Mouse (Mus musculus): Measurements from ENCODE around the gene Bmp5. TPM values are rescaled to one million over a fixed set of nuclear protein-coding genes. Genes with fewer than 3 reads are reported as not detected.

Gene Bmp5
- polyA plus RNA-seq, 1 experiment from 2014 or later, result 3.5 TPM

DNA sequence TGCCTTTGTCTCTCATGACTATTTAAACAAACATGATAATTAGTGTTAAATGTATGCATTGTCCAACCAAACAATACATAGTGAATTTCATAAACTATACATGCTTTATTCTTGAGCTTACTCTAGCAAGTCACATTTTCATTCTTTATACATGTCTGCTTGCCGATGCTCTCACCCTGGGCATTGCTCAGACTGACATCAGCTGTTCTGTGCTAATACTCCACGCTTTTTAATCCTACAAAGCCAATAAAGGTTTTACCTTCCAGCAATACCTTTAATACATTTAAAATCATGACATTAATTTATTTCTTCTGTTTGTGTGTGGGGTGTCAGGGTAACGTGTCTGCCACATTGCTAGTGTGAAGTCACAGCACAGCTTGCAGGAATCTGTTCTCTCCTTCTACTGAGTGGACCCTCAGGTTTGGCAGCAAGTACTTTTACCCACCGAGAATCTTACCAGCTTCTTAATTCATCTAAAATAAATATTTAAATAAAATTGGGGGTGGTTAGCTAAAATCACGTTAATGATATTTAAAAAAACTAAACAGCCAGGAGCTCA is 75.6 kb downstream of the Bmp5 start:
- Histone ChIP-seq H3K9me3 (no peaks in the 10 kb centered on the region), H3K27ac (replicated peaks) (no peak overlapping the region), H3K36me3 (no peaks in the 10 kb centered on the region), H3K27me3 (no peaks in the 10 kb centered on the region), H3K4me3 (no peak overlapping the region), H3K9ac (replicated peaks) (no peak overlapping the region), H3K4me2 (replicated peaks) (no peak overlapping the region), H3K4me1 (no peaks in the 10 kb centered on the region)
- WGBS, result 66% methylated on average over 5 of the region's 5 CpGs
- ATAC-seq (ENCODE audit: low FRiP score, low read depth), result no peak

GRCm38 (mm10) chr9:75858161-75858560 is 83.0 kb downstream of the Bmp5 start:
- 93% methylated on average over 3 of the region's 3 CpGs for WGBS
- Histone ChIP-seq H3K4me1 (no peaks in the 10 kb centered on the region), H3K9me3 (no peaks in the 10 kb centered on the region), H3K9ac (replicated peaks) (no peak overlapping the region), H3K27me3 (no peaks in the 10 kb centered on the region), H3K4me2 (replicated peaks) (no peak overlapping the region), H3K36me3 (no peaks in the 10 kb centered on the region), H3K27ac (replicated peaks) (no peak overlapping the region), H3K4me3 (no peak overlapping the region)
- no peak for ATAC-seq (ENCODE audit: low FRiP score, low read depth)

- H3K4me1 ChIP-seq, result no peaks in the 10 kb centered on the region
- no peak overlapping the region for H3K27ac ChIP-seq (replicated peaks)
- no peak for ATAC-seq (ENCODE audit: low FRiP score, low read depth)
- no peaks in the 10 kb centered on the region for H3K27me3 ChIP-seq
- no peak overlapping the region for H3K9ac ChIP-seq (replicated peaks)
- 81% methylated on average over 2 of the region's 2 CpGs for WGBS
- no peaks in the 10 kb centered on the region for H3K9me3 ChIP-seq
- no peak overlapping the region for H3K4me3 ChIP-seq
- no peak overlapping the region for H3K4me2 ChIP-seq (replicated peaks)
- no peaks in the 10 kb centered on the region for H3K36me3 ChIP-seq
Observed at GRCm38 (mm10) chr9:75858939-75859338, 83.8 kb downstream of the Bmp5 start.

DNA sequence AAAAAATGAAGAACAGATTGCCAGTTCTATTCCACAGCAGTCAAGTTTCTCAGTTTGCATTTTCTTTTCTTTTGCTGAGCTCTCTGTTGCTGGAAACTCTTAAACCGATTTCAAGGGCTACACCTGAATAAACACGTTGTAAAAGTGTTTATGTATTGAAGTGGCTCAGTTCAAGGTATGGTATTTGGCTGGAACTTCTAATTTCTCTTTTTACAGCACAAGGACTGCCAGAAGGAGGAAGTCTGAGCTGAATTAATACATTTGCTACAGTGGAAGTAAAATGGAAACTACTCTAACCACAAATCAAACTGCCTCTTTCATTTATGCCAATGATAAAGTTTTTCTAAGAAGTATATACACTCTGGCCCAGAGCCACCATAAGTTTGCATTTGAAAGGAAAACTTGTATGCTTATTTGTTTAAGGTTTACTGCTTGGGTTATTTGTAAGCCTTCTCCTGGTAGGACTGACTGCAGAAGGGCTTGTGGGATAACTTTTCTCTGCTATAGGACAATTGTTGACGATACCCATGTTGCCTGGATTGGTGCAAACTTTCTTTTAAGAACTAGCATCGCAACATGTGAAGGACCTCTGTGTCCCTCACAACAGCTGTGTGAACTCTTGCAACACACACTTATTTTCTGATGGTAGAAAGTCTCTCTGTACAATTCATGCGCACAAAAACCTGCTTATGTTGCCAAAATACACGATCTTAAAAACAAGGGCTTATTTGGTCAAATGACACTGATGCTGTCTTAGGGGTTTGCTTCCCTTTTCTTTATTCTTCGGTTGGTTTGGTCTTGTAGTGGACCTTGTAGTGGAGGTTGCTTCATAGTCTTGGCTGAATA is 95.4 kb downstream of the Bmp5 start:
- Histone ChIP-seq H3K4me1 (no peaks in the 10 kb centered on the region), H3K36me3 (no peaks in the 10 kb centered on the region), H3K27ac (replicated peaks) (no peak overlapping the region), H3K9ac (replicated peaks) (no peak overlapping the region), H3K4me3 (no peak overlapping the region), H3K27me3 (no peaks in the 10 kb centered on the region), H3K4me2 (replicated peaks) (no peak overlapping the region), H3K9me3 (no peaks in the 10 kb centered on the region)
- ATAC-seq (ENCODE audit: low FRiP score, low read depth), result no peak
- 71% methylated on average over 7 of the region's 7 CpGs for WGBS

DNA sequence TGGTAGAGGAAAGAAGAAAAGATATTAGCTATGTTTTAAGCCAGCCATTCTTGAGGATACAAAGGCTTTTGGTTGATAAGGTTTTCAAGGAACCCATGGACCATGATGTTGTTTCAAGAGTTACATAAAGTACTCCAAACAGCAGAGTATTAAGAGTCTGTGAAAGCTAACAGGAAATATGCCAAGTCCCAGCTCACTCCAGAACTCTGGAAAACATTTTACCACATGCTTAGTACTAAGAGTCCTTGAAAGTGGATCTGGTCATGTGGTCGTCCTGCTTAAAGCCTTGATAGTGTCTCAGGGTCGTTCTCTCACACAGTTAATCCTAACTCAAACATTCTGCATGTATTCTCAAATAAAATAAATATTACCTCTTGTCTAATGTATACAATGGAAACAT is 101.2 kb downstream of the Bmp5 start:
- H3K27ac ChIP-seq (replicated peaks), result no peak overlapping the region
- H3K9me3 ChIP-seq, result no peaks in the 10 kb centered on the region
- no peak overlapping the region for H3K4me3 ChIP-seq
- H3K27me3 ChIP-seq, result no peaks in the 10 kb centered on the region
- WGBS, result 53% methylated on average over 2 of the region's 2 CpGs
- H3K4me1 ChIP-seq, result no peaks in the 10 kb centered on the region
- no peaks in the 10 kb centered on the region for H3K36me3 ChIP-seq
- ATAC-seq (ENCODE audit: low FRiP score, low read depth), result no peak
- no peak overlapping the region for H3K4me2 ChIP-seq (replicated peaks)
- H3K9ac ChIP-seq (replicated peaks), result no peak overlapping the region

DNA sequence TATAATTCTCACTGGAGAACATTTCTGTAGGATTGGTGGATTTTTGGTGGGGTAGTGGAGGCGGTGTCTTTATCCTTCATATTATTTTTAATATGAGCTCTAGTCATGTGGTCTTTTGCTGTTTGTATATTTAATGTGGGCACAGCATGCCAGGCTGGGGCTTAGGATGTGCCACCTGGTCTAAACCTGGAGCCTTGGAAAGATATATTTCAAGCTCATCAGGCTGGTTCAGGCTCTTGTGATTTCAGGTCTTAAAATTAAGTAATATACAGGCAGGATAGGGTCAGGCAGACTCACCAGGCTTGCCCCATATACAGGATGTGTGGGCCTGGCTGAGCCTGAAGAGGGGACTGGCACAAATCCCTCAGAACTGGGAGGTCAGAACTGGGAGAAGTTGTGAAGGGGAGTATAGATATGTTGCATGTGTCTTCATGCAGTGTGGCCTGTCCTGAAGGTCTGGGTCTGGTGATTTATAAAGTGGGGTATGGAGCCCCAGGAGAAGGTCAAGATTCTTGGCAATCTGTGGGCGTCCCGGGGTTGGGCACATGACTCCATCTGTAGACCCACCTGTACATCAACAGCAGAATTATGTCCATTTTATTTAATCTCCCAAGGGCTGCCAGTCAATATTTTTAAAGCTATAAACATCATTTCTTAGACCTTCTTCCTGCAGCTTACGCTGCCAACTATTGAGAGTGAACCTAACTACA is 108.5 kb downstream of the Bmp5 start:
- Histone ChIP-seq H3K27me3 (no peaks in the 10 kb centered on the region), H3K4me1 (no peaks in the 10 kb centered on the region), H3K9me3 (no peaks in the 10 kb centered on the region), H3K4me2 (replicated peaks) (no peak overlapping the region), H3K36me3 (no peaks in the 10 kb centered on the region), H3K4me3 (no peak overlapping the region), H3K27ac (replicated peaks) (no peak overlapping the region), H3K9ac (replicated peaks) (no peak overlapping the region)
- no peak for ATAC-seq (ENCODE audit: low FRiP score, low read depth)
- WGBS, result 90% methylated on average over 4 of the region's 4 CpGs

GRCm38 (mm10) chr9:75886801-75887544 is 111.8 kb downstream of the Bmp5 start:
- Histone ChIP-seq H3K36me3 (no peaks in the 10 kb centered on the region), H3K4me1 (no peaks in the 10 kb centered on the region), H3K27ac (replicated peaks) (no peak overlapping the region), H3K27me3 (no peaks in the 10 kb centered on the region), H3K4me2 (replicated peaks) (no peak overlapping the region), H3K4me3 (no peak overlapping the region), H3K9ac (replicated peaks) (no peak overlapping the region), H3K9me3 (0 out of 2 replicates have a peak, but pooled peaks cover 2% of the 10 kb centered on the region)
- ATAC-seq (ENCODE audit: low FRiP score, low read depth), result no peak
- WGBS, result 92% methylated on average over 7 of the region's 7 CpGs

- H3K9ac ChIP-seq (replicated peaks), result no peak overlapping the region
- H3K4me3 ChIP-seq, result no peak overlapping the region
- H3K4me1 ChIP-seq, result no peaks in the 10 kb centered on the region
- H3K36me3 ChIP-seq, result no peaks in the 10 kb centered on the region
- H3K4me2 ChIP-seq (replicated peaks), result no peak overlapping the region
- H3K27ac ChIP-seq (replicated peaks), result no peak overlapping the region
- 87% methylated on average over 8 of the region's 8 CpGs for WGBS
- H3K27me3 ChIP-seq, result no peaks in the 10 kb centered on the region
- no peaks in the 10 kb centered on the region for H3K9me3 ChIP-seq
- no peak for ATAC-seq (ENCODE audit: low FRiP score, low read depth)
Observed at GRCm38 (mm10) chr9:75896918-75897317, 121.8 kb downstream of the Bmp5 start.

DNA sequence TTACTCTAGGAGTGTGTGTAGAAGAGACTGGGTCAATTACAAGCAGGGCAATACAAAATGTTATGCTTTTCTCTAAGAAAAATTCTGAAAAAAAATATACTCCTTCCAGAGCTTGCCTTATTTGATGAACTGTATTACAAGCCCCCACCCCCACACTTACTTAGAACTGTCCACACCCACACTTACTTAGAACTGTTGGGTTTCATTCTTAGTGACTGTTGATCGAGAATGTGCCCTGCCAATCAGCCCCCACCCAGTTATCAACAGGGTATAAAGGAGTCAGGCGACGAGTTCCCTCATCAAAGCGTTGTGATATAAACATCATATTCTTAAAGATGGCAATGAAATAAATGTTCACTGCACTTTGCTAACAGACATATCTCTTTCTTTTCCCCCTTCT is 122.9 kb downstream of the Bmp5 start:
- H3K27ac ChIP-seq (replicated peaks), result no peak overlapping the region
- no peaks in the 10 kb centered on the region for H3K4me1 ChIP-seq
- H3K27me3 ChIP-seq, result no peaks in the 10 kb centered on the region
- H3K4me3 ChIP-seq, result no peak overlapping the region
- H3K36me3 ChIP-seq, result no peaks in the 10 kb centered on the region
- 85% methylated on average over 4 of the region's 4 CpGs for WGBS
- H3K4me2 ChIP-seq (replicated peaks), result no peak overlapping the region
- H3K9me3 ChIP-seq, result no peaks in the 10 kb centered on the region
- H3K9ac ChIP-seq (replicated peaks), result no peak overlapping the region
- ATAC-seq (ENCODE audit: low FRiP score, low read depth), result no peak

DNA sequence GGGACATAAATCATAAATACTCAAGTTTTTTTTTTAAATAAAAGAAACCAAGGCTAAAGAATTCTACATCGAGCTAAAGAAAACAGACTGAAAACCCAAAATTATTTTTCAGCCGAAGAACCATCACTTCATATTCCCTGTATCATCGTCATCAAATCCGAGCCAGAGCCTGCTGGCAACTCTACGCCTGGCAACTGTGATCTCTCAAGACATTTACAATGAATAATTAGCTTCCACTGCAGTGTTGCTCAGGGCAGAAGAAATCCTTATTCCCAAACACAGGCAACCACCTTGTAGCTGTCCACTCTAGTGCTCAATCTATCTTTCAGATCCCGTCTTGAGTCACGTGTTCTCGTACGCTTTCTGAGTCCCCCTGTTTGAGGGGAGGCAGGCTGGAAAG is 126.1 kb downstream of the Bmp5 start:
- H3K9me3 ChIP-seq, result no peaks in the 10 kb centered on the region
- no peak overlapping the region for H3K4me2 ChIP-seq (replicated peaks)
- H3K9ac ChIP-seq (replicated peaks), result no peak overlapping the region
- no peaks in the 10 kb centered on the region for H3K36me3 ChIP-seq
- no peak overlapping the region for H3K27ac ChIP-seq (replicated peaks)
- ATAC-seq (ENCODE audit: low FRiP score, low read depth), result no peak
- H3K27me3 ChIP-seq, result no peaks in the 10 kb centered on the region
- H3K4me3 ChIP-seq, result no peak overlapping the region
- 84% methylated on average over 9 of the region's 9 CpGs for WGBS
- H3K4me1 ChIP-seq, result no peaks in the 10 kb centered on the region

DNA sequence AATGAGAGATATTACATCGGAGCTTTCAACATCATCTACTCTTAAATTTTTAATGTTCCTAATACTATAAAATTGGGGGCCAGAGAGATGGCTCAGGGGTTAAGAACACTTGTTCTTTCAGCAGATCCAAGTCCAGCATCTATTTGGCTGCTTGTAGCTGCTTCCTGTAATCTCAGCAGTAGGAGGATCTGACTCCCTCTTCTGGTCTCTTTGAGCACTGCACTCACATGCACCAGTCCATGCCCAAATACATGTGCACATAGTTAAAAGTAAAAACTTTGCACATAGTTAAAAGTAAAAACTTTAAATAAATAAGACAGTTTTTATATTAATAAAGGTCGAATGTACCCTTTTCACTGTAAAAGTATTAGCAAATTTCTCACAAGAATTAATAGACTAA is 130.3 kb downstream of the Bmp5 start:
- ATAC-seq (ENCODE audit: low FRiP score, low read depth), result no peak
- Histone ChIP-seq H3K9me3 (no peaks in the 10 kb centered on the region), H3K4me1 (no peaks in the 10 kb centered on the region), H3K4me2 (replicated peaks) (no peak overlapping the region), H3K27me3 (no peaks in the 10 kb centered on the region), H3K36me3 (no peaks in the 10 kb centered on the region), H3K4me3 (no peak overlapping the region), H3K27ac (replicated peaks) (no peak overlapping the region), H3K9ac (replicated peaks) (no peak overlapping the region)
- 56% methylated on average over 2 of the region's 2 CpGs for WGBS
